12 mouse cellular contexts compared by ENCODE assay signal in genomic region chr10:70067169-70068115, GRCm38 (mm10). TPM values are rescaled to one million over a fixed set of nuclear protein-coding genes. Genes with fewer than 3 reads are reported as not detected.
DNase-seq lines count a peak whose midpoint lies in the region; ATAC-seq and TF ChIP-seq lines count a peak whose summit lies in the region.
"Had no signal": no experiment of that assay in that cellular context is flagged by ENCODE, and none has a peak within 500 bp of the region (broad histone marks: within the 10 kb centered on the region; RNA-seq: fewer than 3 reads in every experiment).

No protein-coding gene starts in this region.

- no peak for DNase-seq in embryonic facial prominence, embryonic 14.5 days (ENCODE audit: low spot score)
- no peak for DNase-seq in embryonic facial prominence, embryonic 10.5 days (ENCODE audit: low spot score)
- DNase-seq in lung, embryonic 14.5 days: peak; percentile 14
- DNase-seq in lung, adult 2 months: no peak
- DNase-seq in hindbrain, postnatal 0 days (ENCODE audit: low spot score): peak; percentile 59
- DNase-seq in thymus, postnatal 10 days (ENCODE audit: low spot score in 2 of 2): no peak
- no peak for DNase-seq in natural killer cell, adult 2 months (ENCODE audit: low spot score in 2 of 2)
- DNase-seq: heart, postnatal 36 days; right cerebral cortex, postnatal 25 days had no signal

- 0 out of 2 replicates have a peak, but pooled peaks have one; percentile 30 for ATAC-seq in embryonic facial prominence, embryonic 14.5 days (ENCODE audit: low read depth)
- no peak for ATAC-seq in lung, embryonic 14.5 days (ENCODE audit: insufficient read depth)
- peak; percentile 63; the same call in 1 of the 2 replicates for ATAC-seq in hindbrain, postnatal 0 days
- ATAC-seq in neural tube, embryonic 14.5 days (ENCODE audit: low read depth): peak; percentile 54

- TF ChIP-seq POLR2A in lung, adult 2 months (IDR thresholded peaks at IDR 0.05; ENCODE audit: borderline replicate concordance, extremely low read depth, low read depth, low read length): no peak

- no peaks in the 10 kb centered on the region for H3K36me3 ChIP-seq in embryonic facial prominence, embryonic 14.5 days (ENCODE audit: control insufficient read depth, insufficient read depth, low read length)
- no peaks in the 10 kb centered on the region for H3K36me3 ChIP-seq in embryonic facial prominence, embryonic 10.5 days (replicated peaks)
- H3K36me3 ChIP-seq in lung, embryonic 14.5 days (ENCODE audit: insufficient read depth): no peaks in the 10 kb centered on the region
- H3K36me3 ChIP-seq in hindbrain, postnatal 0 days (ENCODE audit: insufficient read depth, low read length): no peaks in the 10 kb centered on the region
- H3K36me3 ChIP-seq in neural tube, embryonic 14.5 days (ENCODE audit: control insufficient read depth, insufficient read depth, low read length): no peaks in the 10 kb centered on the region
- H3K36me3 ChIP-seq: embryonic facial prominence, embryonic 12.5 days; lung, embryonic 15.5 days had no signal

- TF ChIP-seq CTCF in lung, embryonic 14.5 days (IDR thresholded peaks at IDR 0.05; ENCODE audit: low read depth): no peak
- TF ChIP-seq CTCF in lung, adult 2 months (IDR thresholded peaks at IDR 0.05; ENCODE audit: insufficient read depth, low read length): no peak
- no peak for TF ChIP-seq CTCF in hindbrain, postnatal 0 days (IDR thresholded peaks at IDR 0.05; ENCODE audit: low read depth)

- H3K27ac ChIP-seq in embryonic facial prominence, embryonic 14.5 days (replicated peaks; ENCODE audit: low read depth, low read length): no peak overlapping the region
- H3K27ac ChIP-seq in embryonic facial prominence, embryonic 10.5 days (replicated peaks): no peak overlapping the region
- no peak overlapping the region for H3K27ac ChIP-seq in lung, embryonic 14.5 days (ENCODE audit: low read depth)
- H3K27ac ChIP-seq in hindbrain, postnatal 0 days: no peak overlapping the region
- H3K27ac ChIP-seq in neural tube, embryonic 14.5 days (ENCODE audit: low read depth, low read length): peak overlapping the region; percentile 57; the same call in 1 of the 2 replicates
- H3K27ac ChIP-seq: embryonic facial prominence, embryonic 12.5 days; lung, embryonic 15.5 days had no signal

- H3K4me1 ChIP-seq in embryonic facial prominence, embryonic 14.5 days (ENCODE audit: control insufficient read depth, insufficient read depth, low read length): no peaks in the 10 kb centered on the region
- H3K4me1 ChIP-seq in embryonic facial prominence, embryonic 10.5 days: no peaks in the 10 kb centered on the region
- no peaks in the 10 kb centered on the region for H3K4me1 ChIP-seq in lung, embryonic 14.5 days (ENCODE audit: insufficient read depth)
- no peaks in the 10 kb centered on the region for H3K4me1 ChIP-seq in lung, adult 2 months (ENCODE audit: control insufficient read depth, insufficient read depth, low read length)
- no peaks in the 10 kb centered on the region for H3K4me1 ChIP-seq in hindbrain, postnatal 0 days (ENCODE audit: insufficient read depth, low read length)
- H3K4me1 ChIP-seq in neural tube, embryonic 14.5 days (ENCODE audit: control insufficient read depth, insufficient read depth, low read length): 0 out of 2 replicates have a peak, but pooled peaks cover 2% of the 10 kb centered on the region
- H3K4me1 ChIP-seq: embryonic facial prominence, embryonic 12.5 days; lung, embryonic 15.5 days had no signal

- no peak overlapping the region for H3K9ac ChIP-seq in embryonic facial prominence, embryonic 14.5 days (ENCODE audit: low read depth, low read length)
- no peak overlapping the region for H3K9ac ChIP-seq in lung, embryonic 14.5 days
- no peak overlapping the region for H3K9ac ChIP-seq in hindbrain, postnatal 0 days (replicated peaks; ENCODE audit: low read length)
- no peak overlapping the region for H3K9ac ChIP-seq in neural tube, embryonic 14.5 days (replicated peaks; ENCODE audit: low read depth, low read length)
- H3K9ac ChIP-seq: embryonic facial prominence, embryonic 12.5 days; lung, embryonic 15.5 days had no signal

- H3K4me2 ChIP-seq in embryonic facial prominence, embryonic 14.5 days (ENCODE audit: low read depth, low read length): no peak overlapping the region
- no peak overlapping the region for H3K4me2 ChIP-seq in lung, embryonic 14.5 days
- no peak overlapping the region for H3K4me2 ChIP-seq in hindbrain, postnatal 0 days (ENCODE audit: low read depth, low read length)
- no peak overlapping the region for H3K4me2 ChIP-seq in neural tube, embryonic 14.5 days (ENCODE audit: low read depth, low read length)
- H3K4me2 ChIP-seq: embryonic facial prominence, embryonic 12.5 days; lung, embryonic 15.5 days had no signal

- no peaks in the 10 kb centered on the region for H3K9me3 ChIP-seq in embryonic facial prominence, embryonic 14.5 days (ENCODE audit: control insufficient read depth, low read length)
- peaks cover 4% of the 10 kb centered on the region; the same call in 1 of the 2 replicates for H3K9me3 ChIP-seq in embryonic facial prominence, embryonic 10.5 days
- H3K9me3 ChIP-seq in lung, embryonic 14.5 days (ENCODE audit: low read depth, low read length): no peaks in the 10 kb centered on the region
- no peaks in the 10 kb centered on the region for H3K9me3 ChIP-seq in hindbrain, postnatal 0 days (ENCODE audit: low read length)
- H3K9me3 ChIP-seq in neural tube, embryonic 14.5 days (ENCODE audit: control insufficient read depth, low read length): no peaks in the 10 kb centered on the region
- H3K9me3 ChIP-seq: embryonic facial prominence, embryonic 12.5 days; lung, embryonic 15.5 days had no signal

- 55% methylated on average over 6 of the region's 6 CpGs for WGBS in embryonic facial prominence, embryonic 14.5 days
- 70% methylated on average over 6 of the region's 6 CpGs for WGBS in embryonic facial prominence, embryonic 10.5 days
- WGBS in lung, embryonic 14.5 days: 49% methylated on average over 6 of the region's 6 CpGs
- 42% methylated on average over 6 of the region's 6 CpGs for WGBS in lung, adult 2 months
- 47% methylated on average over 6 of the region's 6 CpGs for WGBS in hindbrain, postnatal 0 days
- 63% methylated on average over 6 of the region's 6 CpGs for WGBS in neural tube, embryonic 14.5 days

- H3K4me3 ChIP-seq in embryonic facial prominence, embryonic 14.5 days (ENCODE audit: low read depth, low read length): no peak overlapping the region
- H3K4me3 ChIP-seq in embryonic facial prominence, embryonic 10.5 days: no peak overlapping the region
- H3K4me3 ChIP-seq in lung, embryonic 14.5 days (ENCODE audit: low read depth, low read length): no peak overlapping the region
- no peak overlapping the region for H3K4me3 ChIP-seq in lung, adult 2 months (replicated peaks; ENCODE audit: extremely low read depth, low read depth, low read length)
- no peak overlapping the region for H3K4me3 ChIP-seq in hindbrain, postnatal 0 days (ENCODE audit: low read length)
- no peak overlapping the region for H3K4me3 ChIP-seq in neural tube, embryonic 14.5 days (ENCODE audit: low read depth, low read length)
- H3K4me3 ChIP-seq: embryonic facial prominence, embryonic 12.5 days; lung, embryonic 15.5 days had no signal

- H3K27me3 ChIP-seq in embryonic facial prominence, embryonic 14.5 days (replicated peaks; ENCODE audit: control insufficient read depth, insufficient read depth, low read length): no peaks in the 10 kb centered on the region
- H3K27me3 ChIP-seq in embryonic facial prominence, embryonic 10.5 days (replicated peaks; ENCODE audit: low read depth, poor library complexity, severe bottlenecking): no peaks in the 10 kb centered on the region
- H3K27me3 ChIP-seq in lung, embryonic 14.5 days (ENCODE audit: insufficient read depth, low read length): no peaks in the 10 kb centered on the region
- H3K27me3 ChIP-seq in hindbrain, postnatal 0 days (ENCODE audit: insufficient read depth, low read length): no peaks in the 10 kb centered on the region
- H3K27me3 ChIP-seq in neural tube, embryonic 14.5 days (ENCODE audit: control insufficient read depth, insufficient read depth, low read length): no peaks in the 10 kb centered on the region
- H3K27me3 ChIP-seq: embryonic facial prominence, embryonic 12.5 days; lung, embryonic 15.5 days had no signal

RNA-seq across cellular contexts. Expression of gene Ccdc6, which starts 29.5 kb away (rescaled TPM):
- polyA plus RNA-seq in embryonic facial prominence, embryonic 14.5 days (2014; fragmentation: Nextera tagmentation; extraction: Ambion mirVana): 19.7 and 20.4 TPM in 2 replicates
- 19.6 and 19.9 TPM in 2 replicates for polyA plus RNA-seq in embryonic facial prominence, embryonic 10.5 days (2016; fragmentation: Nextera tagmentation; extraction: Ambion mirVana)
- polyA plus RNA-seq in lung, embryonic 14.5 days (2014; fragmentation: Nextera tagmentation; extraction: Ambion mirVana): 21.9 TPM in 2 replicates
- 19.1 and 22.2 TPM in 2 replicates for polyA plus RNA-seq in lung, adult 2 months (2012; rRNA removed)
- 28.0 and 29.7 TPM in 2 replicates for total RNA-seq in hindbrain, postnatal 0 days (2014; rRNA removed)
- 22.6 and 22.9 TPM in 2 replicates for polyA plus RNA-seq in hindbrain, postnatal 0 days (2015; fragmentation: Nextera tagmentation; extraction: Ambion mirVana)
- 31.4 and 43.6 TPM in 2 replicates for polyA plus RNA-seq in neural tube, embryonic 14.5 days (2014; fragmentation: Nextera tagmentation; extraction: Ambion mirVana)

Comparison
In these comparisons a context has a peak if more than half of its experiments do, and no peak if none do; other contexts are left out.
1. DNase-seq: peak in lung, embryonic 14.5 days (single experiment) and hindbrain, postnatal 0 days (single experiment); none in embryonic facial prominence, embryonic 14.5 days (single experiment), embryonic facial prominence, embryonic 10.5 days (single experiment), lung, adult 2 months (single experiment), thymus, postnatal 10 days (0 of 2) and natural killer cell, adult 2 months (0 of 2).